Mouse (Mus musculus): ENCODE measurements at regions not wholly inside any gene's neighbourhood (a gene's known extent, or its start where the extent isn't known, plus 50 kb on each side); places are given as distances from the start of the nearest gene placed in this dataset.

DNA sequence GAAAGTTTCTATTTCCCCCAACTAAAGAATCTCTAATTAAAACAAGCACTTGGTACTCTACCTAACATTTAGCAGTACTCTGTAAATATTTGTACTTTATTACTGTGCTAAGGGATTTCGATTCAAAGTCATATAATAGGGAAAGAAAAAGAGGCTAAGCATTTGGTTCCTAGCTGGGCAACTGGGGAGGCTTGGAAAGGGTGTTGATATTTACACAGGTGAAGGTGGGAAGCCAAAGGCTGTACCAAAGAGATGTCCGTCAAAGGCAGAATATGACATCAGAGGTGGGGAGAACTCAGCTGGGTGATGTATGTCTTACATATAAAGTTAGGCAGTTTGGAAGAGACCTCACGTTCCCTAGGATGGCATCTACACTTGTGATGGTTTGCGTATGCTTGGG is 278.9 kb upstream of the Slc30a5 start:
- TF ChIP-seq POLR2A (IDR thresholded peaks at IDR 0.05; ENCODE audit: insufficient read depth, low read length) (no peak), CTCF (IDR thresholded peaks at IDR 0.05; ENCODE audit: low read depth, low read length) (no peak), EP300 (IDR thresholded peaks at IDR 0.05; ENCODE audit: insufficient read depth, low read depth, low read length) (no peak)

Data from ES-Bruce4 (cell line).